Mouse (Mus musculus): Measurements from ENCODE around the gene Nlrc3. TPM values are rescaled to one million over a fixed set of nuclear protein-coding genes. Genes with fewer than 3 reads are reported as not detected.
"Not testable (repeated sequence)": the region's sequence is repeated elsewhere in the genome, so short reads cannot be mapped to it uniquely, and the experiment has no call there.

The Nlrc3 gene
- polyA plus RNA-seq, 1 experiment, result 2.2 TPM

- whole genome bisulfite sequencing, result 95% methylated on average over 4 of the region's 4 CpGs
- TF ChIP-seq POLR2A (IDR thresholded peaks at IDR 0.05; ENCODE audit: borderline replicate concordance, insufficient read depth, low read length), result no peak
- TF ChIP-seq CTCF (IDR thresholded peaks at IDR 0.05; ENCODE audit: borderline replicate concordance, insufficient read depth, low read depth, low read length), result no peak
- Histone ChIP-seq H3K4me3 (replicated peaks; ENCODE audit: insufficient read depth, low read depth, low read length) (no peak overlapping the region), H3K27me3 (ENCODE audit: control insufficient read depth, insufficient read depth, low read length) (no peaks in the 10 kb centered on the region), H3K27ac (ENCODE audit: insufficient read depth, low read length) (no peak overlapping the region), H3K4me1 (ENCODE audit: control insufficient read depth, insufficient read depth, low read length) (no peaks in the 10 kb centered on the region; the same call in 1 of the 2 replicates)
- DNase-seq, result no peak
Measured at GRCm38 (mm10) chr16:3988410-3988809, 12.0 kb upstream of the Nlrc3 start.

DNA sequence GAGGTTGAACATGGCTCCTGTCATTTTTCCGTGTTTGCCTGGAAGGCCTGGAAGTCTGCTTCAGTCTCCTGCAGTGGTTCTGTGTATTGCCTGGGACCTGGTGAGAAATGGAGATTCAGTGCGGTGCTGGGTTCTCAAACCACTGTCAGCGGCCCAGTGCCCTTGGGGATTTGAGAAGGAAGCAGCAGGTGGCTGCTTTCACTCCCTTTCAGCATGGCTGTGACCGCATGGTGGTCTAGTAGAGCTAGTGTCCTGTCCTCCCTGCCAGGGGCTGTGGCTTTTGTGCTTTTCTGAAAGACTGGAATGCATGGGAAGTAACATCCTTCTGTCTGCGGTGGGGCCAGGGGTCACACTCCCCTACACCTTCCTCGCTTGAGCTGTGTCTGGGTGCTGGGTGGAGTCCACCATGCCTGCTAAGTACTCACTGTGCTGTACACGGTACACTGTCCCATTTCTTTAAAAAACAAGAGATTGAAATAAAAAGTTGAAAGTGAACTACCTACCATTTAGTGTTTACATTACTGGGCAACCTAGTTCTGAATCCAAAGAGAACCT is 6.8 kb upstream of the Nlrc3 start:
- WGBS, result 35% methylated on average over 7 of the region's 7 CpGs
- no peaks in the 10 kb centered on the region for H3K27me3 ChIP-seq (ENCODE audit: control insufficient read depth, insufficient read depth, low read length)
- no peak for DNase-seq
- H3K4me1 ChIP-seq (ENCODE audit: control insufficient read depth, insufficient read depth, low read length), result no peaks in the 10 kb centered on the region; the same call in 1 of the 2 replicates
- no peak overlapping the region for H3K27ac ChIP-seq (ENCODE audit: insufficient read depth, low read length)
- TF ChIP-seq POLR2A (IDR thresholded peaks at IDR 0.05; ENCODE audit: borderline replicate concordance, insufficient read depth, low read length) (no peak), CTCF (IDR thresholded peaks at IDR 0.05; ENCODE audit: borderline replicate concordance, insufficient read depth, low read depth, low read length) (no peak)
- H3K4me3 ChIP-seq (replicated peaks; ENCODE audit: insufficient read depth, low read depth, low read length), result no peak overlapping the region

GRCm38 (mm10) chr16:3982173-3982572 is 5.7 kb upstream of the Nlrc3 start:
- Histone ChIP-seq H3K4me3 (replicated peaks; ENCODE audit: insufficient read depth, low read depth, low read length) (no peak overlapping the region), H3K27ac (ENCODE audit: insufficient read depth, low read length) (no peak overlapping the region), H3K27me3 (ENCODE audit: control insufficient read depth, insufficient read depth, low read length) (no peaks in the 10 kb centered on the region), H3K4me1 (ENCODE audit: control insufficient read depth, insufficient read depth, low read length) (peaks cover 3% of the 10 kb centered on the region)
- 79% methylated on average over 4 of the region's 4 CpGs for WGBS
- no peak for TF ChIP-seq CTCF (IDR thresholded peaks at IDR 0.05; ENCODE audit: borderline replicate concordance, insufficient read depth, low read depth, low read length)
- no peak for TF ChIP-seq POLR2A (IDR thresholded peaks at IDR 0.05; ENCODE audit: borderline replicate concordance, insufficient read depth, low read length)
- DNase-seq, result no peak

- H3K4me3 ChIP-seq (replicated peaks; ENCODE audit: insufficient read depth, low read depth, low read length), result no peak overlapping the region
- TF ChIP-seq CTCF (IDR thresholded peaks at IDR 0.05; ENCODE audit: borderline replicate concordance, insufficient read depth, low read depth, low read length), result no peak
- no peak for TF ChIP-seq POLR2A (IDR thresholded peaks at IDR 0.05; ENCODE audit: borderline replicate concordance, insufficient read depth, low read length)
- H3K4me1 ChIP-seq (ENCODE audit: control insufficient read depth, insufficient read depth, low read length), result peaks cover 8% of the 10 kb centered on the region
- no peak overlapping the region for H3K27ac ChIP-seq (ENCODE audit: insufficient read depth, low read length)
- no peak for DNase-seq
- 42% methylated on average over 3 of the region's 3 CpGs for WGBS
- no peaks in the 10 kb centered on the region for H3K27me3 ChIP-seq (ENCODE audit: control insufficient read depth, insufficient read depth, low read length)
Measured at GRCm38 (mm10) chr16:3976712-3977111, 280 bp upstream of the Nlrc3 start.

DNA sequence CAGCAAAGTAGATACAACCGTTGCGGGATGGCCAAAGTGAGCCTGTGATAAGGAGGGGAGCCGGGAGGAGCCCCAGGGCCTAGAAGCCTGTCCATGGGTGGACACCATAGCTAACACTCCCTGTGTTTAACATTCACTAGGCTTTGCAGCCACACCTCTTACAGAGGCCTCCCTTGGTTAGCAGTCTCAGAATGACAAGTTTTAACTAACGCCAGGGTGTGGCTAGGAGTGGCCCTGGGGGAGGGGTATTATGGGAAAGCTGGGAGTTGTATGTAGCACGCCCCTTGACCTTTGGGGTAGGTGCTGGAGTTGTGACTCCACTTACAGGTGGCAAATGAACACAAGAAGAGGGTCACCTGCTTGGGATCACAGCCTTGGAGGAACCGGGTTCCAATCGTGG is 774 bp downstream of the Nlrc3 start:
- Histone ChIP-seq H3K27me3 (ENCODE audit: control insufficient read depth, insufficient read depth, low read length) (no peaks in the 10 kb centered on the region), H3K4me1 (ENCODE audit: control insufficient read depth, insufficient read depth, low read length) (peaks cover 8% of the 10 kb centered on the region), H3K4me3 (replicated peaks; ENCODE audit: insufficient read depth, low read depth, low read length) (no peak overlapping the region), H3K27ac (ENCODE audit: insufficient read depth, low read length) (no peak overlapping the region)
- no peak for DNase-seq
- TF ChIP-seq CTCF (IDR thresholded peaks at IDR 0.05; ENCODE audit: borderline replicate concordance, insufficient read depth, low read depth, low read length), result no peak
- no peak for TF ChIP-seq POLR2A (IDR thresholded peaks at IDR 0.05; ENCODE audit: borderline replicate concordance, insufficient read depth, low read length)
- 95% methylated on average over 7 of the region's 7 CpGs for WGBS

DNA sequence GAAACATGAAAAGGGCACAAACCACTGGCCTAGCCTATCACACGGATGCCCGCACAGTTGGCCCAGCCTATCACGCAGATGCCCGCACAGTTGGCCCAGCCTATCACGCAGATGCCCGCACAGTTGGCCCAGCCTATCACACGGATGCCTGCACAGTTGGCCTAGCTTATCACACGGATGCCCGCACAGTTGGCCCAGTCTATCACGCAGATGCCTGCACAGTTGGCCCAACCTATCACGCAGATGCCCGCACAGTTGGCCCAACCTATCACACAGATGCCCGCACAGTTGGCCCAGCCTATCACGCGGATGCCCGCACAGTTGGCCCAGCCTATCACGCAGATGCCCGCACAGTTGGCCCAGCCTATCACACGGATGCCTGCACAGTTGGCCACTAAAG is 2.0 kb downstream of the Nlrc3 start:
- not testable (repeated sequence) for H3K4me3 ChIP-seq (replicated peaks; ENCODE audit: insufficient read depth, low read depth, low read length); H3K4me1 ChIP-seq (ENCODE audit: control insufficient read depth, insufficient read depth, low read length); H3K27me3 ChIP-seq (ENCODE audit: control insufficient read depth, insufficient read depth, low read length)
- WGBS, result 12% methylated on average over 19 of the region's 19 CpGs
- DNase-seq, result peak; percentile 40 to 53
- peak overlapping the region; percentile 78; the same call in 1 of the 2 replicates for H3K27ac ChIP-seq (ENCODE audit: insufficient read depth, low read length)

DNA sequence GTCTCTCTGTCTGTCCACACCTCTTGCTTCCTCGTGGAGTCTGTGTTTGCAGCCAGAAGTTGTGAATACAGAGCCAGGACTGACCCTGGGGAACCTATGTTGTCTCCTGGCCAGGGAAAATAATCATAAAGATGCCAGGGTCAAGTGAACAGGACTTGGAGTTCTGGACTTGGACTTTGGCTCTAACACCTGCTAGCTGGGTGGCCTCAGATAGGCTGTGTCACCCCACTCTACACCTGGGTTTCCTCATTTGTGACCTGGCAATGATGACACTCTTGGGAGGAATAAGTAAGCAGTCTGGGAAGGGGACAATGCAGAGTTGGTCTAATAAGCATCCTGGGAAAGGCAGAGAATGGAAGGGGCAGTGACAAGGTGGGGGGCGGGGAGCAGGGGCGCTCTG is 10.9 kb downstream of the Nlrc3 start:
- Histone ChIP-seq H3K4me1 (ENCODE audit: control insufficient read depth, insufficient read depth, low read length) (peaks cover 11% of the 10 kb centered on the region), H3K27me3 (ENCODE audit: control insufficient read depth, insufficient read depth, low read length) (no peaks in the 10 kb centered on the region), H3K4me3 (replicated peaks; ENCODE audit: insufficient read depth, low read depth, low read length) (no peak overlapping the region), H3K27ac (ENCODE audit: insufficient read depth, low read length) (no peak overlapping the region)
- WGBS, result 66% methylated on average over 3 of the region's 3 CpGs
- DNase-seq, result no peak
- TF ChIP-seq POLR2A (IDR thresholded peaks at IDR 0.05; ENCODE audit: borderline replicate concordance, insufficient read depth, low read length) (no peak), CTCF (IDR thresholded peaks at IDR 0.05; ENCODE audit: borderline replicate concordance, insufficient read depth, low read depth, low read length) (no peak)

DNA sequence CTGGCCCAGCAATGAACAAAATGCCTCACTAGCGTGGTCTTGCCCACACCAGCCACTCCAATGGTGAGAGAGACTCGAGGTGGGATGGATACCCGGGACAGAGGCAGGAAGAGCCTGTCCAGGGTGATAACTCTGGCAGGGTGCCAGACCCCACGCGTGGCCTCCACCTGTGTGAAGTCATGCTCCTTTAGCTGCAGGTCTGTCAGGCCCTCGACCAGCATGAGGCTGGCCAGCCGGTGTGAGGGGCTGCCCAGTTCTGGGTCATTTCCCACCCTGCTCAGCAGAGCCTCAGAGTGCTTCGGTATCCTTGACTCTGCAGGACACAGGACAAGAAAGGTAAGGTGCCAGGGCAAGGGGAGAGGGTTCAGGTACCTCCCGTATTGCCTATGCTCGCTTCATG is 11.4 kb downstream of the Nlrc3 start:
- WGBS, result 23% methylated on average over 10 of the region's 10 CpGs
- DNase-seq, result peak; percentile 44
- TF ChIP-seq CTCF (IDR thresholded peaks at IDR 0.05; ENCODE audit: borderline replicate concordance, insufficient read depth, low read depth, low read length), result no peak
- Histone ChIP-seq H3K27ac (ENCODE audit: insufficient read depth, low read length) (no peak overlapping the region), H3K4me3 (replicated peaks; ENCODE audit: insufficient read depth, low read depth, low read length) (no peak overlapping the region), H3K4me1 (ENCODE audit: control insufficient read depth, insufficient read depth, low read length) (peaks cover 11% of the 10 kb centered on the region), H3K27me3 (ENCODE audit: control insufficient read depth, insufficient read depth, low read length) (no peaks in the 10 kb centered on the region)
